Mouse (Mus musculus): ENCODE measurements at regions not wholly inside any gene's neighbourhood (a gene's known extent, or its start where the extent isn't known, plus 50 kb on each side); places are given as distances from the start of the nearest gene placed in this dataset.
"Not testable (repeated sequence)": the region's sequence is repeated elsewhere in the genome, so short reads cannot be mapped to it uniquely, and the experiment has no call there.

- Histone ChIP-seq H3K27me3 (ENCODE audit: control insufficient read depth, insufficient read depth, low read length) (no peaks in the 10 kb centered on the region), H3K4me3 (ENCODE audit: low read depth, low read length) (no peak overlapping the region), H3K36me3 (ENCODE audit: control insufficient read depth, insufficient read depth, low read length) (no peaks in the 10 kb centered on the region), H3K27ac (ENCODE audit: insufficient read depth, low read depth, low read length) (no peak overlapping the region), H3K4me1 (ENCODE audit: control insufficient read depth, insufficient read depth, insufficient read length, low read length) (peaks cover 6% of the 10 kb centered on the region; the same call in 1 of the 2 replicates)
- TF ChIP-seq POLR2A (IDR thresholded peaks at IDR 0.05; ENCODE audit: low read depth, low read length) (no peak), CTCF (IDR thresholded peaks at IDR 0.05; ENCODE audit: extremely low read depth, insufficient read length, insufficient replicate concordance, low read depth, low read length) (no peak)
- 21% methylated on average over 8 of the region's 8 CpGs for WGBS
Measured at GRCm38 (mm10) chr11:63252012-63252856, 123.5 kb downstream of the Pmp22 start.

DNA sequence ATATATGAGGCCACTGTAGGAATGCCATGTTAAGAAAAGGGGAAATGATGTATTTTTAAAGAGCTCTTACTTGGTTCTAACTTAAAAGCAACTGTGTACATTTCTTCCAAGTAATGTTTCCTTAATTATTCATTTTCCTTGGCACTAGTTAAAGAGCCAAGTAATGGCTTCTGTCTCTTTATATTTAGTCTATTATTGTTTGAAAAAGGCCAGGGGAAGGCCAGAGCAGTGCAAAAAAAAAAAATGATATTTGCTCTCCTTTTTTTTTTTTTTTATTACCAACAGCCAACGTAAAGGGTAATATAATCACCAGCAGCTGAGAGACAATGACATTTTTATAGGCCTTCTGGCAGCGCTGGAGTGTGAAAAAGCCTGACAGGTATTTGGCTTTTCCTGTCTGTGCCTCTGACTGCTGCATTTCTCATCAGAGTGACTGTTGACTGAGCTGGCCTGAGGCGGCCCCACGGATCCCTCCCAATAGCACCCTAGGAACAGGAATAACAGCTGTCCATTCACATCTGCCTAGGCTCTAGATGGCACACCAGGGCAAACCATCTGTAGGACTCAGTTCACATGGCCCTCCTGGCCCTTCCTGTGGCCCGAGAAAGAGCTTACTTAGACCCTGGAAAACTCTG is 124.3 kb downstream of the Pmp22 start:
- peaks cover 6% of the 10 kb centered on the region; the same call in 1 of the 2 replicates for H3K4me1 ChIP-seq (ENCODE audit: control insufficient read depth, insufficient read depth, insufficient read length, low read length)
- H3K27me3 ChIP-seq (ENCODE audit: control insufficient read depth, insufficient read depth, low read length), result no peaks in the 10 kb centered on the region
- 14% methylated on average over 5 of the region's 5 CpGs for WGBS
- no peak overlapping the region for H3K4me3 ChIP-seq (ENCODE audit: low read depth, low read length)
- H3K27ac ChIP-seq (ENCODE audit: insufficient read depth, low read depth, low read length), result no peak overlapping the region
- H3K36me3 ChIP-seq (ENCODE audit: control insufficient read depth, insufficient read depth, low read length), result no peaks in the 10 kb centered on the region
- TF ChIP-seq CTCF (IDR thresholded peaks at IDR 0.05; ENCODE audit: extremely low read depth, insufficient read length, insufficient replicate concordance, low read depth, low read length) (no peak), POLR2A (IDR thresholded peaks at IDR 0.05; ENCODE audit: low read depth, low read length) (no peak)

DNA sequence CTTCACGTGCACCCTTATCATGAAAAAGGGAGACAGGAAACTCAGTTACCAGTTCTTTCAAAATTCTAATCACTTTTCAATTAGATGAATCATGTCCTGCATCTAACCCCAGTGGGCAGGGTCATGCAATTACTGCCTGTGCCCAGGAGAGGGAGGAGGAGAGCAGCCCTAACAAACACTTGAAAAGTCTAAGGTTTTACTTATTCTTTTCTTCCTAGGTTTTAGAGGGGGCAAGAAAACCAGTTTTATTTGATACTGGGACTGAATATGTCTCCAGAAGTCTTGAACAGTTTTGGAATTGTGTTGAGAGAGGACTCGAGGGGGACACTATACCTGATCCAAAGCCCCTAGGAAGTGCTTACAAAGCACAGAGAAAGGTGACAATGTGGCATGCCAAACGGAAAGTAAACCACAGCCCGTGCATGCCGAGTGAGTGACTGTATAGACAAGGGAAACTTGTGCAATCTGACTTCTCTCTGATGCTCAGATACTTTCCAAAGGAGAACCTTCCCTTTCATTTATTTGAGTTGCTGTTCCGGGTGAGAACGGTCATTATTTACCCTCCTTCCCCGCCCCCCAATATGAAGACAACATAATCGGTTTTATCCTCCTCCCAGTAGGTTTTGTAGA is 135.8 kb downstream of the Pmp22 start:
- no peak overlapping the region for H3K27ac ChIP-seq (ENCODE audit: insufficient read depth, low read depth, low read length)
- no peaks in the 10 kb centered on the region for H3K27me3 ChIP-seq (ENCODE audit: control insufficient read depth, insufficient read depth, low read length)
- H3K4me1 ChIP-seq (ENCODE audit: control insufficient read depth, insufficient read depth, insufficient read length, low read length), result no peaks in the 10 kb centered on the region
- 15% methylated on average over 9 of the region's 9 CpGs for WGBS
- H3K36me3 ChIP-seq (ENCODE audit: control insufficient read depth, insufficient read depth, low read length), result no peaks in the 10 kb centered on the region
- TF ChIP-seq CTCF (IDR thresholded peaks at IDR 0.05; ENCODE audit: extremely low read depth, insufficient read length, insufficient replicate concordance, low read depth, low read length) (peak; percentile 67; the same call in 1 of the 2 replicates), POLR2A (IDR thresholded peaks at IDR 0.05; ENCODE audit: low read depth, low read length) (no peak)
- no peak overlapping the region for H3K4me3 ChIP-seq (ENCODE audit: low read depth, low read length)

GRCm38 (mm10) chr11:63266290-63266689 is 137.5 kb downstream of the Pmp22 start:
- not testable (repeated sequence) for H3K27me3 ChIP-seq (ENCODE audit: control insufficient read depth, insufficient read depth, low read length); H3K4me3 ChIP-seq (ENCODE audit: low read depth, low read length); H3K36me3 ChIP-seq (ENCODE audit: control insufficient read depth, insufficient read depth, low read length); H3K27ac ChIP-seq (ENCODE audit: insufficient read depth, low read depth, low read length); H3K4me1 ChIP-seq (ENCODE audit: control insufficient read depth, insufficient read depth, insufficient read length, low read length)
- WGBS, result 70% methylated on average over 2 of the region's 2 CpGs

DNA sequence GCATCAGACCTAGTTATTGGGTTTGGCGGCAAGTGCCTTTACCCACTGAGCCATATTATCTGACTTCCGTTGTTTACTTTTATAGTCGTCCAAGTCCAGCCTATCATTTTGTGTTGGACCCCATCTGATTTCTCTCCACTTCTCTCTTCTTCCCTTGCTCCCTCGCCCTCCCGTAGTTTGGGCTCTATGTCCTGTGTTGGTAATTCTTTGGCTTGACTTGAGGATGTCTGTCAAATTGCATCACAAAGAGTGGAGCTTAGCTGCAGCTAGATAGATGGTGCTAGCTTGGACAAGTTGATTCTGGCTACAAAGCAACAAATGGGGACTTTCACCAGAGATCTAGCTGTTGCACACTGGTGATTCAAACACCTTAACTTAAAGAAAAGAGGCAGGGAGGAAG is 147.9 kb downstream of the Pmp22 start:
- H3K36me3 ChIP-seq (ENCODE audit: control insufficient read depth, insufficient read depth, low read length), result no peaks in the 10 kb centered on the region
- H3K4me3 ChIP-seq (ENCODE audit: low read depth, low read length), result no peak overlapping the region
- H3K27me3 ChIP-seq (ENCODE audit: control insufficient read depth, insufficient read depth, low read length), result no peaks in the 10 kb centered on the region
- no peak overlapping the region for H3K27ac ChIP-seq (ENCODE audit: insufficient read depth, low read depth, low read length)
- no peaks in the 10 kb centered on the region for H3K4me1 ChIP-seq (ENCODE audit: control insufficient read depth, insufficient read depth, insufficient read length, low read length)
- WGBS, result 69% methylated on average over 5 of the region's 5 CpGs
- TF ChIP-seq CTCF (IDR thresholded peaks at IDR 0.05; ENCODE audit: extremely low read depth, insufficient read length, insufficient replicate concordance, low read depth, low read length) (no peak), POLR2A (IDR thresholded peaks at IDR 0.05; ENCODE audit: low read depth, low read length) (no peak)

GRCm38 (mm10) chr11:63281839-63282238 is 153.1 kb downstream of the Pmp22 start:
- Histone ChIP-seq H3K27me3 (ENCODE audit: control insufficient read depth, insufficient read depth, low read length) (no peaks in the 10 kb centered on the region), H3K36me3 (ENCODE audit: control insufficient read depth, insufficient read depth, low read length) (no peaks in the 10 kb centered on the region), H3K4me1 (ENCODE audit: control insufficient read depth, insufficient read depth, insufficient read length, low read length) (peaks cover 3% of the 10 kb centered on the region), H3K4me3 (ENCODE audit: low read depth, low read length) (no peak overlapping the region), H3K27ac (ENCODE audit: insufficient read depth, low read depth, low read length) (no peak overlapping the region)
- TF ChIP-seq CTCF (IDR thresholded peaks at IDR 0.05; ENCODE audit: extremely low read depth, insufficient read length, insufficient replicate concordance, low read depth, low read length) (no peak), POLR2A (IDR thresholded peaks at IDR 0.05; ENCODE audit: low read depth, low read length) (no peak)
- 73% methylated on average over 5 of the region's 5 CpGs for WGBS

- Histone ChIP-seq H3K4me3 (ENCODE audit: low read depth, low read length) (no peak overlapping the region), H3K4me1 (ENCODE audit: control insufficient read depth, insufficient read depth, insufficient read length, low read length) (peaks cover 3% of the 10 kb centered on the region), H3K27me3 (ENCODE audit: control insufficient read depth, insufficient read depth, low read length) (no peaks in the 10 kb centered on the region), H3K27ac (ENCODE audit: insufficient read depth, low read depth, low read length) (no peak overlapping the region), H3K36me3 (ENCODE audit: control insufficient read depth, insufficient read depth, low read length) (no peaks in the 10 kb centered on the region)
- 29% methylated on average over 10 of the region's 10 CpGs for WGBS
- TF ChIP-seq POLR2A (IDR thresholded peaks at IDR 0.05; ENCODE audit: low read depth, low read length) (no peak), CTCF (IDR thresholded peaks at IDR 0.05; ENCODE audit: extremely low read depth, insufficient read length, insufficient replicate concordance, low read depth, low read length) (no peak)
Measured at GRCm38 (mm10) chr11:63282541-63282940, 153.8 kb downstream of the Pmp22 start.

Measured in small intestine, adult 2 months (tissue).